Mouse (Mus musculus) skeletal muscle tissue, adult 2 months (tissue): ENCODE measurements around the gene Serpinb9b.
A peak's percentile ranks its signal among the peaks of the same experiment; 100 is the strongest.
"Not testable (repeated sequence)": the region's sequence is repeated elsewhere in the genome, so short reads cannot be mapped to it uniquely, and the experiment has no call there.

Source experiments
- DNase-seq: peaks from one replicate; pipeline ENCODE4 v3.0.0-alpha.2; 2012; ENCODE audit warnings: low read depth, low spot score

Serpinb9b gene

GRCm38 (mm10) chr13:33027244-33027643 lies at the start of gene Serpinb9b:
Serpinb9b (plus strand) TSS chr13:33027416.
- no peak for DNase-seq

GRCm38 (mm10) chr13:32982556-32983042 lies 44.6 kb upstream of the Serpinb9b start:
- DNase-seq: no peak

- no peak for DNase-seq
These were observed 41.0 kb upstream of the Serpinb9b start for GRCm38 (mm10) chr13:32986256-32986655.

GRCm38 (mm10) chr13:32993152-32993893 lies 33.9 kb upstream of the Serpinb9b start:
- no peak for DNase-seq

GRCm38 (mm10) chr13:32993894-32994242 lies 33.3 kb upstream of the Serpinb9b start:
- no peak for DNase-seq

GRCm38 (mm10) chr13:32995051-32995450 lies 32.2 kb upstream of the Serpinb9b start:
- no peak for DNase-seq

GRCm38 (mm10) chr13:33001341-33001740 lies 25.9 kb upstream of the Serpinb9b start:
- no peak for DNase-seq

GRCm38 (mm10) chr13:33002950-33003349 lies 24.3 kb upstream of the Serpinb9b start, which contains the start of gene Serpinb9:
Serpinb9 (plus strand) TSS chr13:33003250.
- DNase-seq: no peak

GRCm38 (mm10) chr13:33003523-33004413 lies 23.4 kb upstream of the Serpinb9b start:
- no peak for DNase-seq

GRCm38 (mm10) chr13:33004414-33005105 lies 22.7 kb upstream of the Serpinb9b start:
- DNase-seq: peak; percentile 84

- DNase-seq: no peak
These were observed 21.6 kb upstream of the Serpinb9b start for GRCm38 (mm10) chr13:33005501-33006075.

GRCm38 (mm10) chr13:33006555-33006954 lies 20.7 kb upstream of the Serpinb9b start:
- no peak for DNase-seq

GRCm38 (mm10) chr13:33012395-33012794 lies 14.8 kb upstream of the Serpinb9b start:
- DNase-seq: no peak

GRCm38 (mm10) chr13:33013271-33013670 lies 13.9 kb upstream of the Serpinb9b start:
- DNase-seq: no peak

- no peak for DNase-seq
These were observed 4.8 kb upstream of the Serpinb9b start for GRCm38 (mm10) chr13:33022371-33022770.

GRCm38 (mm10) chr13:33026427-33027057 lies 674 bp upstream of the Serpinb9b start:
- no peak for DNase-seq

- DNase-seq: no peak
These were observed 930 bp downstream of the Serpinb9b start for GRCm38 (mm10) chr13:33028146-33028545.

- no peak for DNase-seq
These were observed 1.3 kb downstream of the Serpinb9b start for GRCm38 (mm10) chr13:33028550-33028949.

GRCm38 (mm10) chr13:33029478-33029877 lies 2.3 kb downstream of the Serpinb9b start:
- not testable (repeated sequence) for DNase-seq

GRCm38 (mm10) chr13:33030281-33030680 lies 3.1 kb downstream of the Serpinb9b start:
- DNase-seq: no peak

- DNase-seq: no peak
These were observed 8.3 kb downstream of the Serpinb9b start for GRCm38 (mm10) chr13:33035506-33035905.
